In genomic region chr2:129800271-129800903, GRCm38 (mm10) we compare ENCODE assay signal across 8 mouse cellular contexts. TPM values are rescaled to one million over a fixed set of nuclear protein-coding genes. Genes with fewer than 3 reads are reported as not detected.
DNase-seq lines count a peak whose midpoint lies in the region; ATAC-seq lines count a peak whose summit lies in the region.

Gene Stk35, plus strand, starts transcription at chr2:129800517.

- WGBS in hindbrain, embryonic 12.5 days = under 1% methylated on average over 59 of the region's 63 CpGs

- peak within 1 kb of the TSS; percentile 81 for H3K9ac ChIP-seq in hindbrain, embryonic 12.5 days

- peaks cover 4% of the 10 kb centered on the region; the same call in 1 of the 2 replicates for H3K36me3 ChIP-seq in hindbrain, embryonic 12.5 days

- peak; percentile 86 for ATAC-seq in hindbrain, embryonic 12.5 days (ENCODE audit: low FRiP score)

- H3K4me2 ChIP-seq in hindbrain, embryonic 12.5 days (replicated peaks) = peak within 1 kb of the TSS; percentile 94

- no peaks in the 10 kb centered on the region for H3K27me3 ChIP-seq in hindbrain, embryonic 12.5 days

- peaks cover 34% of the 10 kb centered on the region for H3K4me1 ChIP-seq in hindbrain, embryonic 12.5 days

- peak within 1 kb of the TSS; percentile 97 for H3K27ac ChIP-seq in hindbrain, embryonic 12.5 days

- H3K4me3 ChIP-seq in hindbrain, embryonic 12.5 days = peak within 1 kb of the TSS; percentile 91

- H3K9me3 ChIP-seq in hindbrain, embryonic 12.5 days (replicated peaks) = no peaks in the 10 kb centered on the region

- DNase-seq in MN1 (ENCODE audit: low spot score) = peak; percentile 93
- DNase-seq in cerebellum, adult 9-10 months = peak; percentile 91
- DNase-seq in frontal cortex, postnatal 10 days (ENCODE audit: low spot score in 2 of 2) = peak; percentile 77 to 85
- peak; percentile 82 to 85 for DNase-seq in layer of hippocampus, postnatal 14 days (ENCODE audit: low spot score in 2 of 2)
- DNase-seq in lung, postnatal 14 days = peak; percentile 88
- peak; percentile 82 for DNase-seq in retina, adult 2 months (ENCODE audit: low read depth, low spot score)
- DNase-seq in thymus, postnatal 36 days = peak; percentile 70 to 75

RNA-seq across cellular contexts. Expression of gene Stk35, which starts in this region (rescaled TPM):
- 16.9 and 18.0 TPM in 2 replicates for polyA plus RNA-seq in hindbrain, embryonic 12.5 days (2016; fragmentation: Nextera tagmentation; extraction: Ambion mirVana)
- total RNA-seq in layer of hippocampus, postnatal 14 days (2021) = 10 to 100 TPM; 22.7 to 23.5 TPM

Comparison
In these comparisons a context has a peak if more than half of its experiments do, and no peak if none do; other contexts are left out.
1. Peak in every context shown above with its lines: DNase-seq, ATAC-seq, H3K4me3 ChIP-seq and H3K27ac ChIP-seq.